Mouse (Mus musculus): ENCODE results near the gene Hypm. TPM values are rescaled to one million over a fixed set of nuclear protein-coding genes. Genes with fewer than 3 reads are reported as not detected.

The Hypm gene
- polyA plus RNA-seq (2015; fragmentation: Nextera tagmentation; extraction: Ambion mirVana), result not detected in 2 replicates

DNA sequence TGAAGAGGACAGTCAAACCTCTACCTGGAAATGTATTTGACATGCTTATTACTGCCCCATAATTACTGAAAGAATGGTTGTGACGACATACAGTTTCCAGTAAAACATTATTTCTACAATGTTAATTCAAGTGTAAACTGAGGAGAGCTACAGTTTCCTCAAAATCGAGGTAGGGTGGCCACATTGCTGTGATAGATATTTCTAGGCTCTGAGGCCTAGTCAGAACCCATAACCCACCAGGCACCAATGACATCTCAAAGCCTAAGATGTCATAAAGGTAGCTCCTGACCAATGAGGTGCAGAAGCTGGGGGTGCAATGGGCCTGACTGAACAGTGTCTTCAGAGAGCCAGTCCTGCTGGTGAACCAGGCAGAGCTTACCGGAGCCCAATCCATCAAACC is at the start of gene Hypm:
Gene Hypm, plus strand, starts transcription at position 301 of the 400 bp plus-strand sequence.
- WGBS, result 92% methylated on average over 3 of the region's 3 CpGs
- Histone ChIP-seq H3K9me3 (replicated peaks) (no peaks in the 10 kb centered on the region), H3K9ac (no peak within 1 kb of the TSS), H3K36me3 (ENCODE audit: poor library complexity, severe bottlenecking) (no peaks in the 10 kb centered on the region), H3K4me1 (no peaks in the 10 kb centered on the region), H3K4me3 (no peak within 1 kb of the TSS), H3K4me2 (no peak within 1 kb of the TSS), H3K27me3 (no peaks in the 10 kb centered on the region), H3K27ac (no peak within 1 kb of the TSS)
- ATAC-seq, result no peak

DNA sequence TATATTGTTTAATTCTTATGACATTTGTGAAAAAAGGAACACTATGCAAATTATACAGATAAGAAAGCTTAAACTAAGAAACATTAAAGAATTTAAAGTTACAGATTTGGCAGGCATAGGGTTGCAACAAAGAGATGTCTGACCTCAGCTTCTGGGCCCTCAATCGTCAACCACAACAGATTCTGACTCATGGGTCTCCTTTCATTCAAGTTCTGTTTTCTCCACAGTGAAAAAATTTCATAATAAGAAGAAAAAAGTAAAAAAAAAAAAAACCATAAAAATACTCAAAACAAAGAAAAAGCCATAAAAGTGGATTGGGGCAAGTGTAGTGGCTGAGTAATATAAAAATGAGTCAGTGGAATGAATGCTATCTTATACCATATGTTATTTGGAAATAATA is 36.6 kb upstream of the Hypm start:
- Histone ChIP-seq H3K27me3 (no peaks in the 10 kb centered on the region), H3K4me2 (no peak overlapping the region), H3K4me1 (no peaks in the 10 kb centered on the region), H3K9ac (no peak overlapping the region), H3K27ac (no peak overlapping the region), H3K4me3 (no peak overlapping the region), H3K9me3 (replicated peaks) (no peaks in the 10 kb centered on the region), H3K36me3 (ENCODE audit: poor library complexity, severe bottlenecking) (no peaks in the 10 kb centered on the region)
- 67% methylated on average over 1 of the region's 1 CpGs for WGBS
- ATAC-seq, result no peak

DNA sequence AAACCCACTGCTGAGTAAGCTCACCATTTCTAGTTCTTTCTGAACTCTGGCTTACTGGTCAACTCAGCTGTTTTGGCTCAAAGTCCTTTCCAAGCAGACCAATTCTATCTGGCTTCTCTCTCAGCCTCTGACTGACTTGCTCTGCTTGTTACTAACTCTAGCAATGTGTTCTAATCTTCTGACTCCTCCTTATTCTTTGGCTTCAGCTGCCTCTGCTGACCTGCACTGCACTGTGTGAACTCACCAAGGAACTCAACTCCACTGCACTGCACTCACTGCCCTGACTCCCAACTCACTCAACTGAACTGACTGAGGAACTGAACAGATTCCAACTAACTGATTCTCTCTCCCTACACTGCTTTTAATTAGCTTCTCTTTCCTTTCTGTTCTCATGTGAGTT is 34.3 kb upstream of the Hypm start:
- no peak for ATAC-seq
- H3K27me3 ChIP-seq, result no peaks in the 10 kb centered on the region
- no peaks in the 10 kb centered on the region for H3K4me1 ChIP-seq
- no peak overlapping the region for H3K4me3 ChIP-seq
- no peaks in the 10 kb centered on the region for H3K36me3 ChIP-seq (ENCODE audit: poor library complexity, severe bottlenecking)
- no peak overlapping the region for H3K27ac ChIP-seq
- H3K9me3 ChIP-seq (replicated peaks), result no peaks in the 10 kb centered on the region
- no peak overlapping the region for H3K9ac ChIP-seq
- no peak overlapping the region for H3K4me2 ChIP-seq

DNA sequence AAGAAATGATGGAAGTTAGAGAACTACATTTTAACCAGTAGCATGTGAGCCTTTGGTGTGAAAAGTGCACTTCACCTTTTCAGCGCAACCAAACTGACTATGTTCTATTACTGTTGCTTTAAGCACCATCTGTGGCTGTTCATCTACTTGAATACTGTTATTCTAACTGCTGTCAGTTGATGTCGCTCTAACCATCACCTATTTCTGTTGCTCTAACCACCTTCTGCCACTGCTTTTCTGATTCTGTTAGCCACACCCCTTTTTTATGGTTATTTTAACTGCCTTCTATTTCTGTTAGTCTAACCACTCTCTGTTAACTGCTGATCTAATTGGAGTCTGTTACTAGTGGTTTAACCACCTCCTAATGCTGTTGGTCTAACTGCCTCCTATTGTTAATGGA is 11.9 kb upstream of the Hypm start:
- no peak overlapping the region for H3K27ac ChIP-seq
- no peaks in the 10 kb centered on the region for H3K9me3 ChIP-seq (replicated peaks)
- H3K9ac ChIP-seq, result no peak overlapping the region
- no peak overlapping the region for H3K4me3 ChIP-seq
- H3K4me1 ChIP-seq, result no peaks in the 10 kb centered on the region
- ATAC-seq, result no peak
- H3K27me3 ChIP-seq, result no peaks in the 10 kb centered on the region
- 57% methylated on average over 2 of the region's 2 CpGs for WGBS
- no peak overlapping the region for H3K4me2 ChIP-seq
- H3K36me3 ChIP-seq (ENCODE audit: poor library complexity, severe bottlenecking), result no peaks in the 10 kb centered on the region

DNA sequence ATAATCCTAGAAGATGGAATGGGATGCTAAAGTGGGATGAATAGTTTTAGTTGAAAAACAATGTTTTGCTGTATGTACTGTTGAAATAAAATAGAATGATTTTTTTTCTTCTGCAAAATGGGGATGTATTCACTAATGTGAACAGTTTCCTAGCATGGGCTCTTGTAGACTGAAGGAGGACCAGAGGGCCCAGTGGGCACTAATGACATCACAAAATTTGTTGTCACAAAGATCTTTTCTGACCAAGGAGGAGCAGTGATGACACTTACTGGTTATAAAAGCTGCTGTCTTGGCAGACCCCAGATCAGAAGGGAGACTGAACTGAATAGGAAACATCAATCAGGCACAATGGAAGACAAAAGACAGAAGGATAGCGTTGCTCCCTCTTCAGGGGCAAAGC is 2.7 kb downstream of the Hypm start, which contains the start of gene H2al3:
Gene H2al3, plus strand, starts transcription at position 301 of the 400 bp plus-strand sequence.
- Histone ChIP-seq H3K4me2 (no peak within 1 kb of the TSS), H3K9ac (no peak within 1 kb of the TSS), H3K4me1 (no peaks in the 10 kb centered on the region), H3K36me3 (ENCODE audit: poor library complexity, severe bottlenecking) (no peaks in the 10 kb centered on the region), H3K4me3 (no peak within 1 kb of the TSS), H3K9me3 (replicated peaks) (no peaks in the 10 kb centered on the region), H3K27ac (no peak within 1 kb of the TSS), H3K27me3 (no peaks in the 10 kb centered on the region)
- no peak for ATAC-seq
- 58% methylated on average over 1 of the region's 1 CpGs for WGBS

DNA sequence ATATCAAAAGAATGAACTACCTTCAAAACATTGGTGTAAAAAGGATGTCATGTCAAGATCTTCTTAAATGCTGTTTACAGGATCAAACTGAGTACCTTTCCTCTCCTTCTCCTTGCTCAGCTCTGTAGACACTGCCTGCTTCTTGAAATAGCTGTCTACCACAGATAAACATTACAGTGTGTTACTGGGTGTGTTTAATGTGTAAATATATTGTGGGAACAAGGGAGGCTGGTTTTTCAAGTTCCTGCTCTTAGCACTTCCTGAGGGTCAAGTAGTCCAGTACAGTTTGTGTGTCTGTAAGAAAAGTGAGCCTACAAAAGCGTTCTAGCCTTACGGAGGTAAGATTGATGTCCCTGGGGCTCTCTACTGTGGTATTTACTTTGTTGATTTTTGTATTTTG is 15.1 kb downstream of the Hypm start:
- H3K27me3 ChIP-seq, result no peaks in the 10 kb centered on the region
- no peak overlapping the region for H3K9ac ChIP-seq
- H3K4me1 ChIP-seq, result no peaks in the 10 kb centered on the region
- 92% methylated on average over 2 of the region's 2 CpGs for WGBS
- H3K4me2 ChIP-seq, result no peak overlapping the region
- no peaks in the 10 kb centered on the region for H3K36me3 ChIP-seq (ENCODE audit: poor library complexity, severe bottlenecking)
- H3K27ac ChIP-seq, result no peak overlapping the region
- H3K9me3 ChIP-seq (replicated peaks), result no peaks in the 10 kb centered on the region
- ATAC-seq, result no peak
- no peak overlapping the region for H3K4me3 ChIP-seq

DNA sequence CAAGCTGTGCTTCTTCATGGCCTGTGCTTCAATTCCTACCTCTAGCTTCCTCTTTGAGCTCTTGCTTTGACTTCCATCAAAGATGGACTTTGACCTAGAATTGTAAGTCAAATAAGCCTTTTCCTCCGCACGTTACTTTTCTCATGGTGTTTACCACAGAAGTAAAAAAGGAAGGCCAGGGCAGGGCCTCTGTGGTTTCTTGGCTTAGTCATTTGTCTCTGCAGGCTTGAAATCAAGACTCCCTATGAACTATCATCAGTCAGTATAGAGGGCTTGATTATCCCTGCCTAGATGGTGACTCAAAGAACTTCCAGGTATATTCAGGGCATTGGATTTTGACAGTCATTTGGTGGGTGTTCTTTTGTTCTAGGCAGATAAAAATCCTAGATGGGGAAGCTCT is 28.8 kb downstream of the Hypm start:
- no peaks in the 10 kb centered on the region for H3K4me1 ChIP-seq
- ATAC-seq, result no peak
- 93% methylated on average over 2 of the region's 2 CpGs for WGBS
- H3K36me3 ChIP-seq (ENCODE audit: poor library complexity, severe bottlenecking), result no peaks in the 10 kb centered on the region
- no peaks in the 10 kb centered on the region for H3K9me3 ChIP-seq (replicated peaks)
- H3K27ac ChIP-seq, result no peak overlapping the region
- no peaks in the 10 kb centered on the region for H3K27me3 ChIP-seq
- no peak overlapping the region for H3K9ac ChIP-seq
- no peak overlapping the region for H3K4me2 ChIP-seq
- no peak overlapping the region for H3K4me3 ChIP-seq

DNA sequence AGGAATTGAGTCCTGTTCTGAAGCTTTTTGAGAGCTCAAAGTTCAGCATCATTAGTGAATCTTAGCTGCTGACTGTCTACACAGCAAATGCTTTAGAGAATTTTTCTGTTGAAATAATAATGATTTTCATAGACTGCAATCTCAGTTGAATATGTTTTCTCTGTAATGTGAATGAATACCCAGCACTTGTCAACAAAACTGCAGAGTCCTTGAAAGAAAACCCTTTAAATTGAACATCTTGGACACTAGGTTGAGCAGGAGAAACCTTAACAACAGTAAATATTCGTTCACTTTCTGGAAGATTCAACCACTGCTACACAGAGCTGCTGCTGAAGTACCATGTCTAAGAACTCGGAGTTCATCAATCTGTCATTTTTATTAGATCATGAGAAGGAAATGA is 38.6 kb downstream of the Hypm start, which contains the start of gene Sytl5:
Gene Sytl5, plus strand, starts transcription at position 301 of the 400 bp plus-strand sequence.
- no peak within 1 kb of the TSS for H3K4me2 ChIP-seq
- 74% methylated on average over 2 of the region's 2 CpGs for WGBS
- H3K9ac ChIP-seq, result no peak within 1 kb of the TSS
- no peak for ATAC-seq
- H3K4me3 ChIP-seq, result no peak within 1 kb of the TSS
- H3K36me3 ChIP-seq (ENCODE audit: poor library complexity, severe bottlenecking), result no peaks in the 10 kb centered on the region
- no peaks in the 10 kb centered on the region for H3K4me1 ChIP-seq
- no peak within 1 kb of the TSS for H3K27ac ChIP-seq
- no peaks in the 10 kb centered on the region for H3K9me3 ChIP-seq (replicated peaks)
- H3K27me3 ChIP-seq, result no peaks in the 10 kb centered on the region

Other genes starting within 250 kb of the Hypm start
- 28.3 and 31.0 TPM in 2 replicates for gene Dynlt3, start 183.9 kb upstream of the Hypm start, polyA plus RNA-seq (2015; fragmentation: Nextera tagmentation; extraction: Ambion mirVana)
- gene H2al3, start 2.8 kb downstream of the Hypm start, polyA plus RNA-seq (2015; fragmentation: Nextera tagmentation; extraction: Ambion mirVana), result not detected in 2 replicates
- gene Sytl5, start 38.7 kb downstream of the Hypm start, polyA plus RNA-seq (2015; fragmentation: Nextera tagmentation; extraction: Ambion mirVana), result 2.0 and 2.5 TPM in 2 replicates